Mouse (Mus musculus): ENCODE measurements around the gene Topors. TPM values are rescaled to one million over a fixed set of nuclear protein-coding genes. Genes with fewer than 3 reads are reported as not detected.

Topors gene
- total RNA-seq, 1 experiment, result 69.3 TPM

DNA sequence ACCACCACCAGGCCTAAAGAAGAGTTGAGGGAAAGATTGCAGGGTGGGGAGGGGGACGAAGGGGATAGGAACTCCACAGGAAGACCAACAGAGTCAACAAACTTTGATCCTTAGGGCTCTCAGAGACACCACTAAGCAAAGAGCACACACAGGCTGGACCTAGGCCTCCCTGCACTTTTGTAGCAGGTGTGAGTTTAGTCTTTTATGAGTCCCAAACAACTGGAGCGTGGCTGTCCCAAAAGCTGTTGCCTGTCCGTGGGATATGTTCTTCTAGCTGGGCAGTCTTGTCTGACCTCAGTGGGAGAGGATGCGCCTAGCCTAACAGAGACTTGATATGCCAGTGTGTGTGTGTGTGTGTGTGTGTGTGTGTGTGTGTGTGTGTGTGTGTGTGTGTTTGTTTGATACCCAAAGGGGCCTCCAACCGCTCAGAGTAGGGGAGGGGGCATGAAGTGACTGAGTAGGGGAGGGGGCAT, 29.3 kb downstream of the Topors start:
- DNase-seq (ENCODE audit: low read depth, low spot score), result no peak
- H3K27ac ChIP-seq (ENCODE audit: insufficient read depth, low read depth, low read length, poor library complexity, severe bottlenecking), result no peak overlapping the region

DNA sequence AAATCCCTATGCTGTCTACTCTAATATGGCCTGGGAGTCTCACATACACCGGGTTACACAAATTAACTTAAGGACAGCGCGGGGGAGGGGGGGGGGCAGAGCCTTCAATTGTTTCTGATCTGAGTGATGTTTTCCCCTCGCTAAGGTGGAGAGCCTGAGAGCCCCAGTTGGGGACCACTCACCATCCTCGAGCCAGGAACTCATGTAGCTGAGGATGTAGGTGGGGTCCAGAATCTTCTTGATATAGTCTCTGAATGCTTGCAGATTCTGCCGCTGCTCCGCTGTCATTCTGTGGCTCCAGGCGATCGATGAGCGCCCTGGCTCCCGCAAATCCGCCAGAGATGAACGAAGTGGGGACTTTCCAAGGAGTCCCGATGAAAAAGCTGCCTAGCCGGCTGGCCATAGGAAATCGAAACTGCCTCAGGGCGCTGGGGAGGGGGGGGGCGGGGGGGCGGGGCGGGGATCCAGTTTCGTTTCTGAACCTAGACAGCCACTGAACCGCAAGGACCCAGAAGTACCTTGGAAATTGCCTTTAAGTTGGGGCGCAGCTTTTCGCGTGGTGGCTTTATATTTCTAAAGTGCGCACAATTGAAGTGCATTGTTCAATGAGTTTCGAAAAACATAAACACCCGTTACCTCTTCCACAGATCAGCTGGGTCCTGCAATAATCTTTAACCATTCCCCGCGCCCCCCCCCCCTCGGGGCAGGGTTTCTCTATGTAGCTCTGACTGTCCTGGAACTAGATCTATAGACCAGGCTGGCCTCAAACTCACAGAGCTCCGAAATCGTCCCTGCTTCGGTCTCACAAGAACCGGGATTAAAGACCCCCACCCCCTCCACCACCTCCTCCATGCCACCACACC, 30.0 kb downstream of the Topors start, which contains the start of gene Ddx58:
Gene Ddx58 (minus strand): TSS at position 420 of the 863 bp plus-strand sequence.
- in situ Hi-C loops (cut with MboI; ENCODE audit: low sequenced_read_pairs in 2 of 2, unreplicated experiment in 2 of 2), result no loop called here
- Histone ChIP-seq H3K9me3 (ENCODE audit: control insufficient read depth, insufficient read depth, low read depth, low read length) (no peaks in the 10 kb centered on the region), H3K36me3 (ENCODE audit: control insufficient read depth, insufficient read depth, low read length, poor library complexity, severe bottlenecking) (no peaks in the 10 kb centered on the region), H3K9ac (ENCODE audit: insufficient read depth, low read depth, low read length, poor library complexity, severe bottlenecking) (peak within 1 kb of the TSS; percentile 40; the same call in 1 of the 2 replicates), H3K27ac (ENCODE audit: insufficient read depth, low read depth, low read length, poor library complexity, severe bottlenecking) (peak within 1 kb of the TSS; percentile 69), H3K4me3 (ENCODE audit: insufficient read depth in 1 of 2, low read depth in 1 of 2, low read length in 2 of 2, poor library complexity in 1 of 2, severe bottlenecking in 1 of 2) (peak within 1 kb of the TSS; percentile 52 to 57), H3K4me1 (ENCODE audit: control insufficient read depth in 2 of 2, insufficient read depth in 2 of 2, low read length in 2 of 2, poor library complexity in 1 of 2) (peaks cover 5 to 25% of the 10 kb centered on the region in 2 experiments)
- no peak for DNase-seq (ENCODE audit: low read depth, low spot score)
- TF ChIP-seq ZNF384 (IDR thresholded peaks at IDR 0.05; ENCODE audit: low read depth, low read length) (no peak), MAFK (IDR thresholded peaks at IDR 0.05; ENCODE audit: insufficient read depth, low read depth, low read length) (no peak), ZC3H11A (IDR thresholded peaks at IDR 0.05; ENCODE audit: borderline replicate concordance, low read depth, low read length) (no peak), HCFC1 (IDR thresholded peaks at IDR 0.05; ENCODE audit: borderline replicate concordance, insufficient read depth, low read length) (no peak), CHD2 (IDR thresholded peaks at IDR 0.05; ENCODE audit: low read depth, low read length) (no peak)

More for the DNA sequence above, 29.3 kb downstream of the Topors start:
- H3K4me1 ChIP-seq (ENCODE audit: control insufficient read depth in 2 of 2, insufficient read depth in 2 of 2, low read length in 2 of 2, poor library complexity in 1 of 2), result peaks cover 2 to 22% of the 10 kb centered on the region in 2 experiments; a peak in 2 of 4 replicates
- no peaks in the 10 kb centered on the region for H3K36me3 ChIP-seq (ENCODE audit: control insufficient read depth, insufficient read depth, low read length, poor library complexity, severe bottlenecking)
- in situ Hi-C loops (cut with MboI; ENCODE audit: low sequenced_read_pairs in 2 of 2, unreplicated experiment in 2 of 2), result no loop called here
- TF ChIP-seq HCFC1 (IDR thresholded peaks at IDR 0.05; ENCODE audit: borderline replicate concordance, insufficient read depth, low read length), result no peak
- TF ChIP-seq CHD2 (IDR thresholded peaks at IDR 0.05; ENCODE audit: low read depth, low read length), result no peak
- TF ChIP-seq ZC3H11A (IDR thresholded peaks at IDR 0.05; ENCODE audit: borderline replicate concordance, low read depth, low read length), result no peak
- no peak for TF ChIP-seq MAFK (IDR thresholded peaks at IDR 0.05; ENCODE audit: insufficient read depth, low read depth, low read length)
- TF ChIP-seq ZNF384 (IDR thresholded peaks at IDR 0.05; ENCODE audit: low read depth, low read length), result no peak
- H3K9ac ChIP-seq (ENCODE audit: insufficient read depth, low read depth, low read length, poor library complexity, severe bottlenecking), result peak overlapping the region; percentile 33; the same call in 1 of the 2 replicates
- peak overlapping the region; percentile 50 to 57 for H3K4me3 ChIP-seq (ENCODE audit: insufficient read depth in 1 of 2, low read depth in 1 of 2, low read length in 2 of 2, poor library complexity in 1 of 2, severe bottlenecking in 1 of 2)
- no peaks in the 10 kb centered on the region for H3K9me3 ChIP-seq (ENCODE audit: control insufficient read depth, insufficient read depth, low read depth, low read length)

DNA sequence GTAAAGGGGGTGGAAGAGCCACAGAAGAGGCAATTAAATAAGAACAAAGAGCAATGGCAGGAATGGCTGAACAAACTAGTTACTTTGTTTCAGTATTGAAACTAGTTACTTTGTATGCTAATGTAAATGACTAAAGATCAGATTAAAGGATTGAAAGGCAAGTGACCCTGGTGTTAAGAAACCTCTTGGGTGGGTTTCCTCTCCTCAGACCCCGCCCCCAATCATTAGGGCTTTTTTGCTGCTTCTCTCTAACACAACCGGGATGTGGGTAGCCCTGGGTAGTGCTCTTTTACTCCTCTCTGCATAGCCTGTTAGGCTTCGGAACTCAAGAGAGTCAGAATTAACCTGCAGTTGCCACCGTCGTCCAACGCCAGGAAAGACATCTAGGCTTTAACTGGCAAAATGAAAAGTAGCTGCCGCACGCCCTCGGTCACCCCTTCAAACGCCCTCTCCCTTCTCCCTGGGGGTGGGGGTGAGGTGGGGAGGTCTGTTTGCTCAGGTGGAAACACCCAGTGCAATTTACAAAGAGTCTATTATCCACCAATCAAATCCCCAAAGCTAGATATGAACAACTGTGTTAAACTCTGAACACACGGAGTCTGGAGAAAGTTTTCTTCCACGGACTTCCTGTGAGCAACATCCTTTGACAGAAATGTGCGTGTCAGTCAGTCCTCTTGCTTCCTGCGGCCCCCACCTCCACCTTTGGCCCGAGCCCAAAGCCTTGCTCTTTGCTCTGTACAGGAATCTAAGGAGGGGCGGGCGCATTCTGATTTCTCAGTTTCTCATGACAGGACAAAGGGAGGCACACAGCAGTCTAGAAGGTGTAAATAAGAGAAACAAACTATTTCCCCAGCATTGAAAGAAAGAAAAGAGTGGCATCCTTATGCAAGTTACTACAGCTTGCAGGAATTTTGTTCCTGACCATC, 30.9 kb downstream of the Topors start:
- H3K4me1 ChIP-seq (ENCODE audit: control insufficient read depth in 2 of 2, insufficient read depth in 2 of 2, low read length in 2 of 2, poor library complexity in 1 of 2), result peaks cover 6 to 25% of the 10 kb centered on the region in 2 experiments
- no peak overlapping the region for H3K9ac ChIP-seq (ENCODE audit: insufficient read depth, low read depth, low read length, poor library complexity, severe bottlenecking)
- peak overlapping the region; percentile 52 to 57 for H3K4me3 ChIP-seq (ENCODE audit: insufficient read depth in 1 of 2, low read depth in 1 of 2, low read length in 2 of 2, poor library complexity in 1 of 2, severe bottlenecking in 1 of 2)
- peak; percentile 70 for DNase-seq (ENCODE audit: low read depth, low spot score)
- TF ChIP-seq MAFK (IDR thresholded peaks at IDR 0.05; ENCODE audit: insufficient read depth, low read depth, low read length) (no peak), CHD2 (IDR thresholded peaks at IDR 0.05; ENCODE audit: low read depth, low read length) (no peak)
- H3K36me3 ChIP-seq (ENCODE audit: control insufficient read depth, insufficient read depth, low read length, poor library complexity, severe bottlenecking), result no peaks in the 10 kb centered on the region
- H3K27ac ChIP-seq (ENCODE audit: insufficient read depth, low read depth, low read length, poor library complexity, severe bottlenecking), result peak overlapping the region; percentile 69
- in situ Hi-C loops (cut with MboI; ENCODE audit: low sequenced_read_pairs in 2 of 2, unreplicated experiment in 2 of 2), result no loop called here
- H3K9me3 ChIP-seq (ENCODE audit: control insufficient read depth, insufficient read depth, low read depth, low read length), result no peaks in the 10 kb centered on the region

DNA sequence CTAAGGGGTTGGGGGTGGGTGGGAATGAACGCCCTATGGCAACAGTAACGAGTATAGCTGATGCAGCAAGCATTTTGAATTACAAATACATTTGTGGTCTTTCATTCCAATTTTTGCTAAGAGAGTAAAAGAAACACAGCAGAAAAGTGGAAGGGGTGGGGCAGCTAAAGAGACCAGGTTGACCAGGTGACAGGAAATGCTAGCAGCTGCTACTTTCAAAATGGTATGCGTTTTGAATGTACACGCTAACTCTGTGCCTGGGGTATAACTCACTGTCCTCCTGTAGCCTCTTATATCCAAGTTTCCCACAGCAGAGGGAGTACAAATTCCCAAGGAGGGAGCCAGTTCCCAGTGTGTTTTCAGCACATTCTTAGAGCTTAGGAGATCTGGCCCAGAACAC, 32.8 kb downstream of the Topors start:
- no peaks in the 10 kb centered on the region for H3K36me3 ChIP-seq (ENCODE audit: control insufficient read depth, insufficient read depth, low read length, poor library complexity, severe bottlenecking)
- peaks cover 6 to 21% of the 10 kb centered on the region in 2 experiments for H3K4me1 ChIP-seq (ENCODE audit: control insufficient read depth in 2 of 2, insufficient read depth in 2 of 2, low read length in 2 of 2, poor library complexity in 1 of 2)
- no peaks in the 10 kb centered on the region for H3K9me3 ChIP-seq (ENCODE audit: control insufficient read depth, insufficient read depth, low read depth, low read length)
- no peak for DNase-seq (ENCODE audit: low read depth, low spot score)
- in situ Hi-C loops (cut with MboI; ENCODE audit: low sequenced_read_pairs in 2 of 2, unreplicated experiment in 2 of 2), result no loop called here
- no peak overlapping the region for H3K4me3 ChIP-seq (ENCODE audit: insufficient read depth in 1 of 2, low read depth in 1 of 2, low read length in 2 of 2, poor library complexity in 1 of 2, severe bottlenecking in 1 of 2)
- H3K27ac ChIP-seq (ENCODE audit: insufficient read depth, low read depth, low read length, poor library complexity, severe bottlenecking), result no peak overlapping the region
- H3K9ac ChIP-seq (ENCODE audit: insufficient read depth, low read depth, low read length, poor library complexity, severe bottlenecking), result no peak overlapping the region
- TF ChIP-seq MAFK (IDR thresholded peaks at IDR 0.05; ENCODE audit: insufficient read depth, low read depth, low read length) (no peak), ZC3H11A (IDR thresholded peaks at IDR 0.05; ENCODE audit: borderline replicate concordance, low read depth, low read length) (no peak)

Data from ES-E14 (cell line).